Mouse (Mus musculus) myocyte (in vitro differentiated cells): Measurements from ENCODE around the gene Plod2.

Experiments
- E2F4 ChIP-seq: IDR thresholded peaks from one replicate; pipeline ENCODE4 v1.6.1; 2011; ENCODE audit warnings: mild to moderate bottlenecking, control low read depth, moderate library complexity; ENCODE audit not compliant: insufficient read depth
- MAX ChIP-seq: IDR thresholded peaks from one replicate; pipeline ENCODE4 v1.6.1; 2011; ENCODE audit warnings: low read depth, mild to moderate bottlenecking, control low read depth
- MYOD1 ChIP-seq, 3 experiments: IDR thresholded peaks; one replicate each; pipeline ENCODE4 v1.6.1; 2011; ENCODE audit warnings: control low read depth in 2 of 3, low read depth in 2 of 3, mild to moderate bottlenecking in 2 of 3, moderate library complexity in 1 of 3; ENCODE audit not compliant: insufficient read length in 2 of 3, control insufficient read depth in 1 of 3
- POLR2A ChIP-seq: IDR thresholded peaks from one replicate; pipeline ENCODE4 v1.6.1; 2011; ENCODE audit warnings: low read depth, mild to moderate bottlenecking, control low read depth, moderate library complexity; ENCODE audit not compliant: insufficient read length

DNA sequence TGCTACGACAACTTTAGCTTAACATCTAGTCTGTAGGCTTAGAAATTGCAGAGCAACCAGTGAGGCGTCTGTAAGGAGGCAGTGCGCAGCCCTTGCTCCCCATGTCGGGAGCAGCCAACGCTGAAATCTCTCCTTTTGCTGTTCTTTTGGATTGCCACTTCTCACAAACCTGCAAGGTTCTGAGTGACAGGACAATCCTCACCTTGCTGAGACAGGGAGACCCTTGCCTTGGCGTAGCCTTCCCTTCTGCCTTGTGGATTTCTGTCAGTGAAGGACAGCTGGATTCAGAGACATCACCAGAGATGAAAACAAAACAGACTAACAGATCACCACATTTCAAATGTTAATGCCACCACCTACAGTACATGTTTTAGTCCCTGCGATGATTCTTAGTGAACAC lies 5.8 kb downstream of the Plod2 start:
- no peak for TF ChIP-seq POLR2A
- no peak for TF ChIP-seq E2F4
- no peak for TF ChIP-seq MAX
- no peak for TF ChIP-seq MYOD1 (IDR thresholded peaks at IDR 0.05; ENCODE audit: control insufficient read depth in 1 of 3, insufficient read length in 2 of 3, low read depth in 2 of 3)
